Mouse (Mus musculus): ENCODE measurements around the gene Snx30.

DNA sequence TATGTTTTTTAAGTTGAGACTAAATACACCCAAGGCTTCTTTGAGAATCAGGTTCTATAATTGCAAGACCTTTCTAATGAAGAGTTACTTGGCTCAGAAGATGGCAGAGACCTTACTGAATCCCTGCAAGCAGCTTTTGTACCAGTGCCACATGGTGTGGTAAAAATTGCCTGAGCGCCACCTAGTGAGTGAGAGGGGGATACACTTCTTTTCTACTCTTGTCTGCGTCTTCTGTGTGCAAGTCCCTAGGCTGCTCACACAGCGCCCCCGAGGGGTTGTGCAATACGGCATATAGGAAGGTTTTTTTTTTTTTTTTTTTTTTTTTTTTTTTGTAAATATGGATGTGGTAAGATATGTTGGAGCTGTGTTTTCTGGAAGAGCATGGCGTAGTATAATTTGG, 122.7 kb downstream of the Snx30 start:
- no peak for TF ChIP-seq POLR2A (IDR thresholded peaks at IDR 0.05; ENCODE audit: insufficient read depth, low read depth, low read length)
- peak; percentile 78 for TF ChIP-seq CTCF (IDR thresholded peaks at IDR 0.05)
